Mouse (Mus musculus) liver, embryonic 18 days (tissue): ENCODE measurements around the gene Mblac2. TPM values are rescaled to one million over a fixed set of nuclear protein-coding genes. Genes with fewer than 3 reads are reported as not detected.

ENCODE experiments used
- polyA plus RNA-seq: library from polyadenylated mRNA; depleted of rRNA; stranded (reverse); fragments of >200 nt; gene quantifications from 2 replicates; pipeline ENCODE4 v1.2.3, GENCODE M21; 2012; rRNA removed

Mblac2 gene
- 2.1 and 2.7 TPM in 2 replicates for polyA plus RNA-seq

DNA sequence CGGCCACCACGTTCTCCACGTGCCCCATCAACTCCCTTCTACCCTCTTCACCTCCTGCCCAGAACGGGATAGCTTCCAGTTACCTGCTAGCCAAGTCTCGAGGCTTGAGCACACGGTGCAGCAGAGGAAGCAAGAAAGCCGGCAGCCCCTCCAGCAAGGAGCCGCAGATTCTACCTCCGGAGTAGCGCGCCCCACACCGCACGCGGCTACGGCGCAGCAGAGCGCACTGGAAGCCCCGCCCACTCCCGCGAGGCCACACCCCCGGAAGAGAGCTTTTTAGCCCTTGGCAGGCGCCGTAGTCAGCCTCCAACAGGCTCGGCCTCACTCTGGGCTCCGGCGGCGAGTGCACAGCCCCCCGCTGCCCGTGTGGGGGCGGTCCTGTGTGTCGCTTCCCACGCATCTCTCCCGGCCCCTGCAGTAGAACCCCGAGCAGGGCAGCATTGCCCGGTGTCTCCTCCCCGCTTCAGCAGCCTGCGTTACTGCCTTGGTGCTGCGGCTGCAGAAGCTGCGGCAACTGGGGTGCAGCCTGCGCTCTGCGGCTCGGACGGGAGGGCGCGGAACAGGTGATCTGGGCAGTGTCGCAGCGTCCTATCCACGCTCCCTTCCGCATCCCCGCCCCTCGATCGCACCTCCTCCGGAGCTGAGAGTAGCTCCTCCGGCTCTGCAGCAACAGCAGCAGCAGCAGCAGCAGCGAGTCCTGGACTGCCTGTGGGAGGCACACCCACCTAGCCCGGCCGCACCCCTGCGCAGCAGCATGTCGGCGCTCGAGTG lies at the start of gene Mblac2, which contains the start of gene Polr3g:
Gene Mblac2 (plus strand): TSS at position 567 of the 771 bp plus-strand sequence.
Gene Polr3g (minus strand): TSS at position 239 of the 771 bp plus-strand sequence.

DNA sequence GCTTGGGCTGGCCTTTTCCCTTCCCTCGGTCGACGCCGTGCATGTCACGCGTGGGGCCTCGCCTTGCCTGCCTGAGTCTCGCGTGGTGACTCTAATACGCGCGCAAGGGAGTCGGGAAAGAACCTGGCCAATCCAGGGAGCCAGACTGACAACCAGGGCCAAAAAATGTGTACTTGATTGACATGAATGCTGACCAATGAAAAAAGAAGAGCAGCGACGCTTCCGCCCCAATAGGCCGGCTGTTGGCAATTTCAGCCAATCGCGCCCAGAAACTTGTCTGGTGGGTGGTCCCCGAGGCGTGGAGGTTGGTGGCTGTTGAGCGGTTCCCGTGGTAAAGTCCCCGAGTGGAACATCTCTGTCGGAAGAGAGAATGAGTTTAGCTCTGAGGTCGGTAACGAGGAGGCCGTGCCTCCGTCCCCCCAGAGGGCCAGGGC lies 71.8 kb downstream of the Mblac2 start, which contains the start of gene Cetn3:
Gene Cetn3 (plus strand): TSS at position 107 of the 434 bp plus-strand sequence.

Other genes starting within 250 kb of the Mblac2 start
- gene Adgrv1, start 78.2 kb upstream of the Mblac2 start, polyA plus RNA-seq: 0.34 and 0.70 TPM in 2 replicates
- gene Lysmd3, start 53.7 kb upstream of the Mblac2 start, polyA plus RNA-seq: 6.5 and 6.9 TPM in 2 replicates
- gene Polr3g, start 328 bp upstream of the Mblac2 start, polyA plus RNA-seq: 4.0 TPM in 2 replicates
- gene Cetn3, start 71.7 kb downstream of the Mblac2 start, polyA plus RNA-seq: 48.6 and 52.3 TPM in 2 replicates